Mouse (Mus musculus) erythroid progenitor cell, adult 5-6 weeks (primary cell): ENCODE measurements around the gene A030003K21Rik. TPM values are rescaled to one million over a fixed set of nuclear protein-coding genes. Genes with fewer than 3 reads are reported as not detected.
"Not testable (repeated sequence)": the region's sequence is repeated elsewhere in the genome, so short reads cannot be mapped to it uniquely, and the experiment has no call there.

Experiments
- ATAC-seq: replicated peaks from 2 replicates; pipeline ENCODE4 v1.8.0; 2016; ENCODE audit warnings: moderate number of reproducible peaks, mild to moderate bottlenecking, moderate TSS enrichment, inconsistent platforms; ENCODE audit not compliant: poor library complexity, low FRiP score, severe bottlenecking
- total RNA-seq, 2 experiments: library from RNA; stranded (forward) in 1 of 2; stranded (reverse) in 1 of 2; fragments of 150-400 nt in 1 of 2; fragments of 186-747, 209-891 nt in 1 of 2; gene quantifications; 2 replicates each; pipeline versions ENCODE4 v1.2.3 to v1.2.4; 2015 to 2017; ENCODE audit warnings: low replicate concordance in 2 of 2

Gene A030003K21Rik
- total RNA-seq, 2 experiments from 2014 or later = not detected

GRCm38 (mm10) chr1:82924650-82925049, 18.5 kb downstream of the A030003K21Rik start, which contains the start of gene A030014E15Rik:
Gene A030014E15Rik, plus strand, starts transcription at chr1:82924917.
- ATAC-seq = no peak

GRCm38 (mm10) chr1:82913434-82913833, 29.8 kb downstream of the A030003K21Rik start:
- ATAC-seq = not testable (repeated sequence)

- no peak for ATAC-seq
Measured at GRCm38 (mm10) chr1:82913025-82913424, 30.2 kb downstream of the A030003K21Rik start, which contains the start of gene A030005L19Rik. Gene A030005L19Rik, plus strand, starts transcription at chr1:82913325.

- no peak for ATAC-seq
Measured at GRCm38 (mm10) chr1:82905886-82906285, 37.3 kb downstream of the A030003K21Rik start.

GRCm38 (mm10) chr1:82901201-82901600, 42.0 kb downstream of the A030003K21Rik start:
- ATAC-seq = no peak

- ATAC-seq = no peak
Measured at GRCm38 (mm10) chr1:82900567-82900966, 42.6 kb downstream of the A030003K21Rik start.

GRCm38 (mm10) chr1:82893269-82893668, 49.9 kb downstream of the A030003K21Rik start:
- ATAC-seq = no peak

Other genes starting within 250 kb of the A030003K21Rik start
- gene Mff, start 218.5 kb downstream of the A030003K21Rik start, total RNA-seq (2015; ENCODE audit: low replicate concordance) = 137 and 155 TPM in 2 replicates
- 71.2 and 78.5 TPM in 2 replicates for gene Mff, start 218.5 kb downstream of the A030003K21Rik start, total RNA-seq (2017; ENCODE audit: low replicate concordance)
- gene Tm4sf20, start 174.9 kb downstream of the A030003K21Rik start, total RNA-seq (2015; ENCODE audit: low replicate concordance) = not detected in 2 replicates
- gene Tm4sf20, start 174.9 kb downstream of the A030003K21Rik start, total RNA-seq (2017; ENCODE audit: low replicate concordance) = not detected in 2 replicates
- not detected in 2 replicates for gene Gm47791, start 172.1 kb downstream of the A030003K21Rik start, total RNA-seq (2015; ENCODE audit: low replicate concordance)
- not detected in 2 replicates for gene Gm47791, start 172.1 kb downstream of the A030003K21Rik start, total RNA-seq (2017; ENCODE audit: low replicate concordance)
- gene Agfg1, start 103.9 kb downstream of the A030003K21Rik start, total RNA-seq (2015; ENCODE audit: low replicate concordance) = 24.9 and 33.5 TPM in 2 replicates
- gene Agfg1, start 103.9 kb downstream of the A030003K21Rik start, total RNA-seq (2017; ENCODE audit: low replicate concordance) = 24.1 and 25.6 TPM in 2 replicates
- 5.8 TPM in 1 of 2 replicates, not detected in the other for gene A030005L19Rik, start 30.1 kb downstream of the A030003K21Rik start, total RNA-seq (2015; ENCODE audit: low replicate concordance)
- gene A030005L19Rik, start 30.1 kb downstream of the A030003K21Rik start, total RNA-seq (2017; ENCODE audit: low replicate concordance) = 1.7 TPM in 1 of 2 replicates, not detected in the other
- gene A030014E15Rik, start 18.5 kb downstream of the A030003K21Rik start, total RNA-seq (2015; ENCODE audit: low replicate concordance) = not detected in 2 replicates
- not detected in 2 replicates for gene A030014E15Rik, start 18.5 kb downstream of the A030003K21Rik start, total RNA-seq (2017; ENCODE audit: low replicate concordance)
- gene Gm6217, start 12.0 kb downstream of the A030003K21Rik start, total RNA-seq (2015; ENCODE audit: low replicate concordance) = not detected in 2 replicates
- gene Gm6217, start 12.0 kb downstream of the A030003K21Rik start, total RNA-seq (2017; ENCODE audit: low replicate concordance) = not detected in 2 replicates
- gene Gm7544, start 12.6 kb upstream of the A030003K21Rik start, total RNA-seq (2015; ENCODE audit: low replicate concordance) = not detected in 2 replicates
- not detected in 2 replicates for gene Gm7544, start 12.6 kb upstream of the A030003K21Rik start, total RNA-seq (2017; ENCODE audit: low replicate concordance)
- gene Gm47955, start 16.9 kb upstream of the A030003K21Rik start, total RNA-seq (2015; ENCODE audit: low replicate concordance) = not detected in 2 replicates
- gene Gm47955, start 16.9 kb upstream of the A030003K21Rik start, total RNA-seq (2017; ENCODE audit: low replicate concordance) = not detected in 2 replicates
- gene Gm47959, start 57.2 kb upstream of the A030003K21Rik start, total RNA-seq (2015; ENCODE audit: low replicate concordance) = not detected in 2 replicates
- gene Gm47959, start 57.2 kb upstream of the A030003K21Rik start, total RNA-seq (2017; ENCODE audit: low replicate concordance) = not detected in 2 replicates
- gene Slc19a3, start 95.1 kb upstream of the A030003K21Rik start, total RNA-seq (2015; ENCODE audit: low replicate concordance) = not detected in 2 replicates
- not detected in 2 replicates for gene Slc19a3, start 95.1 kb upstream of the A030003K21Rik start, total RNA-seq (2017; ENCODE audit: low replicate concordance)
- gene Krtap28-10, start 99.1 kb upstream of the A030003K21Rik start, total RNA-seq (2015; ENCODE audit: low replicate concordance) = not detected in 2 replicates
- gene Krtap28-10, start 99.1 kb upstream of the A030003K21Rik start, total RNA-seq (2017; ENCODE audit: low replicate concordance) = not detected in 2 replicates
- not detected in 2 replicates for gene Gm47969, start 101.5 kb upstream of the A030003K21Rik start, total RNA-seq (2015; ENCODE audit: low replicate concordance)
- gene Gm47969, start 101.5 kb upstream of the A030003K21Rik start, total RNA-seq (2017; ENCODE audit: low replicate concordance) = not detected in 2 replicates
- gene A030005K14Rik, start 116.0 kb upstream of the A030003K21Rik start, total RNA-seq (2015; ENCODE audit: low replicate concordance) = not detected in 2 replicates
- not detected in 2 replicates for gene A030005K14Rik, start 116.0 kb upstream of the A030003K21Rik start, total RNA-seq (2017; ENCODE audit: low replicate concordance)
- not detected in 2 replicates for gene Krtap28-13, start 117.5 kb upstream of the A030003K21Rik start, total RNA-seq (2015; ENCODE audit: low replicate concordance)
- not detected in 2 replicates for gene Krtap28-13, start 117.5 kb upstream of the A030003K21Rik start, total RNA-seq (2017; ENCODE audit: low replicate concordance)
- gene Ccl20, start 173.4 kb upstream of the A030003K21Rik start, total RNA-seq (2015; ENCODE audit: low replicate concordance) = not detected in 2 replicates
- gene Ccl20, start 173.4 kb upstream of the A030003K21Rik start, total RNA-seq (2017; ENCODE audit: low replicate concordance) = not detected in 2 replicates
- gene Daw1, start 216.4 kb upstream of the A030003K21Rik start, total RNA-seq (2015; ENCODE audit: low replicate concordance) = not detected in 2 replicates
- not detected in 2 replicates for gene Daw1, start 216.4 kb upstream of the A030003K21Rik start, total RNA-seq (2017; ENCODE audit: low replicate concordance)